Comparison of ENCODE assay signal across 16 mouse cellular contexts in genomic region chr2:97544673-97545071, GRCm38 (mm10).
"Had no signal": no experiment of that assay in that cellular context is flagged by ENCODE, and none has a peak within 500 bp of the region (broad histone marks: within the 10 kb centered on the region; RNA-seq: fewer than 3 reads in every experiment).

No protein-coding gene starts in this region.

- H3K27ac ChIP-seq: left cerebral cortex, adult 2 months; limb, embryonic 10.5 days; liver, embryonic 15.5 days; neural tube, embryonic 12.5 days had no signal

- H3K9me3 ChIP-seq: limb, embryonic 10.5 days; liver, embryonic 15.5 days; neural tube, embryonic 12.5 days had no signal

- H3K36me3 ChIP-seq: limb, embryonic 10.5 days; liver, embryonic 15.5 days; neural tube, embryonic 12.5 days had no signal

- H3K4me1 ChIP-seq: liver, embryonic 15.5 days had no signal

- H3K27me3 ChIP-seq: liver, embryonic 15.5 days; neural tube, embryonic 12.5 days had no signal

- H3K4me2 ChIP-seq: liver, embryonic 11.5 days; liver, embryonic 15.5 days; lung, embryonic 14.5 days; midbrain, embryonic 11.5 days; neural tube, embryonic 12.5 days had no signal

- H3K4me3 ChIP-seq: left cerebral cortex, adult 2 months; limb, embryonic 10.5 days; liver, embryonic 15.5 days; myocyte; neural tube, embryonic 12.5 days had no signal

- DNase-seq: kidney, adult 8-10 months; kidney, postnatal 25 days; lung, embryonic 14.5 days; lung, postnatal 10 days; lung, postnatal 4 days; right cerebral cortex, postnatal 4 days; spleen, adult 18-20 months; thymus, adult 18-20 months; thymus, postnatal 14 days had no signal

- H3K9ac ChIP-seq: liver, embryonic 15.5 days; lung, embryonic 14.5 days; neural tube, embryonic 12.5 days had no signal
